Mouse (Mus musculus): ENCODE measurements around the gene Apobec2. TPM values are rescaled to one million over a fixed set of nuclear protein-coding genes. Genes with fewer than 3 reads are reported as not detected.

The Apobec2 gene
- total RNA-seq, 1 experiment: 5.6 TPM

DNA sequence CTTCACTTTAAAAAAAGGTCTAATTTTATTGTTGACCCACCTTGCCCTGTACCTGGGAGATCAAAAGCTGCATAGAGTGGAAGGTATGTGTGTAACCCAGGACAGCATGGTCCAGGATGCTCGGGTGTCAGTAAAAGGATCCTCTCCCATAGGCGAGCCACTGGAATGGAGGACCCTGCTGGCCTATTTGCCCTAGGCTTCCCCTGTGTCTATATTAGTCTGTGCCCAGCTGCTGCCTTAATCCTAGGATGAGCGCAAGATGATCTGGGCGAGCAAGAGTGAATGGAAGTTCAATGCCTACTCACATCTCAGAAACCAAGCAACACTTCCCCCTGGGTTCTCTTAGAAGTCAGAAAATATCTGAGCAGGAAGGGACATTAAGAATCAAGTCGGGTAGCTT, 1.7 kb downstream of the Apobec2 start:
- no peak overlapping the region; the same call in 1 of the 2 replicates for H3K27ac ChIP-seq (ENCODE audit: insufficient read depth, low read depth, low read length, poor library complexity, severe bottlenecking)
- no peak for TF ChIP-seq ZNF384 (IDR thresholded peaks at IDR 0.05; ENCODE audit: low read depth, low read length)
- no peak for TF ChIP-seq MAFK (IDR thresholded peaks at IDR 0.05; ENCODE audit: insufficient read depth, low read depth, low read length)
- no peak for TF ChIP-seq CHD2 (IDR thresholded peaks at IDR 0.05; ENCODE audit: low read depth, low read length)
- TF ChIP-seq ZC3H11A (IDR thresholded peaks at IDR 0.05; ENCODE audit: borderline replicate concordance, low read depth, low read length): no peak
- TF ChIP-seq HCFC1 (IDR thresholded peaks at IDR 0.05; ENCODE audit: borderline replicate concordance, insufficient read depth, low read length): no peak
- DNase-seq (ENCODE audit: low read depth, low spot score): no peak
- H3K36me3 ChIP-seq (ENCODE audit: control insufficient read depth, insufficient read depth, low read length, poor library complexity, severe bottlenecking): no peaks in the 10 kb centered on the region
- H3K9me3 ChIP-seq (ENCODE audit: control insufficient read depth, insufficient read depth, low read depth, low read length): no peaks in the 10 kb centered on the region
- peak overlapping the region in 1 of 2 experiments; percentile 17; a peak in 1 of 4 replicates for H3K4me3 ChIP-seq (ENCODE audit: insufficient read depth in 1 of 2, low read depth in 1 of 2, low read length in 2 of 2, poor library complexity in 1 of 2, severe bottlenecking in 1 of 2)
- peaks cover 11 to 50% of the 10 kb centered on the region in 2 experiments for H3K4me1 ChIP-seq (ENCODE audit: control insufficient read depth in 2 of 2, insufficient read depth in 2 of 2, low read length in 2 of 2, poor library complexity in 1 of 2)
- in situ Hi-C loops (cut with MboI; ENCODE audit: low sequenced_read_pairs in 2 of 2, unreplicated experiment in 2 of 2): no loop called here
- H3K9ac ChIP-seq (ENCODE audit: insufficient read depth, low read depth, low read length, poor library complexity, severe bottlenecking): peak overlapping the region; percentile 11; the same call in 1 of the 2 replicates

- Histone ChIP-seq H3K4me3 (ENCODE audit: insufficient read depth in 1 of 2, low read depth in 1 of 2, low read length in 2 of 2, poor library complexity in 1 of 2, severe bottlenecking in 1 of 2) (0 out of 4 replicates have a peak overlapping the region, but pooled peaks have one; percentile 10), H3K9me3 (ENCODE audit: control insufficient read depth, insufficient read depth, low read depth, low read length) (no peaks in the 10 kb centered on the region), H3K4me1 (ENCODE audit: control insufficient read depth in 2 of 2, insufficient read depth in 2 of 2, low read length in 2 of 2, poor library complexity in 1 of 2) (peaks cover 9 to 50% of the 10 kb centered on the region in 2 experiments), H3K36me3 (ENCODE audit: control insufficient read depth, insufficient read depth, low read length, poor library complexity, severe bottlenecking) (no peaks in the 10 kb centered on the region), H3K9ac (ENCODE audit: insufficient read depth, low read depth, low read length, poor library complexity, severe bottlenecking) (no peak overlapping the region; the same call in 1 of the 2 replicates), H3K27ac (ENCODE audit: insufficient read depth, low read depth, low read length, poor library complexity, severe bottlenecking) (no peak overlapping the region; the same call in 1 of the 2 replicates)
- no peak for TF ChIP-seq HCFC1 (IDR thresholded peaks at IDR 0.05; ENCODE audit: borderline replicate concordance, insufficient read depth, low read length)
- TF ChIP-seq CHD2 (IDR thresholded peaks at IDR 0.05; ENCODE audit: low read depth, low read length): no peak
- TF ChIP-seq ZNF384 (IDR thresholded peaks at IDR 0.05; ENCODE audit: low read depth, low read length): no peak
- TF ChIP-seq MAFK (IDR thresholded peaks at IDR 0.05; ENCODE audit: insufficient read depth, low read depth, low read length): no peak
- no peak for TF ChIP-seq ZC3H11A (IDR thresholded peaks at IDR 0.05; ENCODE audit: borderline replicate concordance, low read depth, low read length)
- in situ Hi-C loops (cut with MboI; ENCODE audit: low sequenced_read_pairs in 2 of 2, unreplicated experiment in 2 of 2): no loop called here
- DNase-seq (ENCODE audit: low read depth, low spot score): no peak
Observed at GRCm38 (mm10) chr17:48430394-48430793, 2.3 kb downstream of the Apobec2 start.

DNA sequence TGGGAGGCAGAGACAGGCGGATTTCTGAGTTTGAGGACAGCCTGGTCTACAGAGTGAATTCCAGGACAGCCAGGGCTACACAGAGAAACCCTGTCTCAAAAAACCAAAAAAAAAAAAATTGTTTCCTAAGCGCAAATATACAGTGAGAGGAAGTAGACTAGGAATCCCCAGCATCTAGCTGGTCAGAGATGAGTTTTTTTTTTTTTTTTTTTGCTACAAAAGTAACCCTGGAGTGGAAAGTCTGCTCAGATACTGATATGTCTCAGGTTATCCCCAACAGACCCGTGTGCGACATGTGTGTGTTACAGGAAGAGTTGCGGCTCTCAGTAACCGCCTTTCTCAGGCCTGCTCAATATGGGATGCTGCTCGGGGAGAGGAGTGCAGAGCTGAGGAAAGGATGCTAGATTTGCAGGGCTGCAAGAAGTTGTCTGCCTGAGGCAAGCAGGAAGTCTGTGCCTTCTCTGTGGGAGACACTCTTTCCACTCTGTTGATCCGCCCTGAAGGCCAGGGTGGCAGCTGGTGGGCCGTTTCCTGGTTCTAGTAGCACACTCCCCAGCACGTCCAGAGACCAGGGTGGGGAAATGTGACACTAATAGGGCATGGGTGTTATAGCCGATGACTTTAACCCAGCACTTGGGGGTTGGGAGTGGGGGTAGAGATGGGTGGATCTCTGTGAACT, 4.7 kb downstream of the Apobec2 start:
- H3K9me3 ChIP-seq (ENCODE audit: control insufficient read depth, insufficient read depth, low read depth, low read length): no peaks in the 10 kb centered on the region
- H3K9ac ChIP-seq (ENCODE audit: insufficient read depth, low read depth, low read length, poor library complexity, severe bottlenecking): no peak overlapping the region
- in situ Hi-C loops (cut with MboI; ENCODE audit: low sequenced_read_pairs in 2 of 2, unreplicated experiment in 2 of 2): no loop called here
- peak overlapping the region; percentile 53; the same call in 1 of the 2 replicates for H3K27ac ChIP-seq (ENCODE audit: insufficient read depth, low read depth, low read length, poor library complexity, severe bottlenecking)
- peak; percentile 69; the same call in 1 of the 2 replicates for TF ChIP-seq ZNF384 (IDR thresholded peaks at IDR 0.05; ENCODE audit: low read depth, low read length)
- no peak for TF ChIP-seq HCFC1 (IDR thresholded peaks at IDR 0.05; ENCODE audit: borderline replicate concordance, insufficient read depth, low read length)
- TF ChIP-seq CHD2 (IDR thresholded peaks at IDR 0.05; ENCODE audit: low read depth, low read length): no peak
- no peaks in the 10 kb centered on the region for H3K36me3 ChIP-seq (ENCODE audit: control insufficient read depth, insufficient read depth, low read length, poor library complexity, severe bottlenecking)
- H3K4me1 ChIP-seq (ENCODE audit: control insufficient read depth in 2 of 2, insufficient read depth in 2 of 2, low read length in 2 of 2, poor library complexity in 1 of 2): peaks cover 9 to 48% of the 10 kb centered on the region in 2 experiments
- DNase-seq (ENCODE audit: low read depth, low spot score): no peak
- no peak overlapping the region for H3K4me3 ChIP-seq (ENCODE audit: insufficient read depth in 1 of 2, low read depth in 1 of 2, low read length in 2 of 2, poor library complexity in 1 of 2, severe bottlenecking in 1 of 2)

- H3K9me3 ChIP-seq (ENCODE audit: control insufficient read depth, insufficient read depth, low read depth, low read length): no peaks in the 10 kb centered on the region
- TF ChIP-seq HCFC1 (IDR thresholded peaks at IDR 0.05; ENCODE audit: borderline replicate concordance, insufficient read depth, low read length): no peak
- no peak for TF ChIP-seq MAFK (IDR thresholded peaks at IDR 0.05; ENCODE audit: insufficient read depth, low read depth, low read length)
- TF ChIP-seq ZC3H11A (IDR thresholded peaks at IDR 0.05; ENCODE audit: borderline replicate concordance, low read depth, low read length): no peak
- TF ChIP-seq ZNF384 (IDR thresholded peaks at IDR 0.05; ENCODE audit: low read depth, low read length): no peak
- no peak for TF ChIP-seq CHD2 (IDR thresholded peaks at IDR 0.05; ENCODE audit: low read depth, low read length)
Observed at GRCm38 (mm10) chr17:48426991-48427750, 5.6 kb downstream of the Apobec2 start.

More at GRCm38 (mm10) chr17:48426991-48427750, 5.6 kb downstream of the Apobec2 start:
- no peak overlapping the region for H3K4me3 ChIP-seq (ENCODE audit: insufficient read depth in 1 of 2, low read depth in 1 of 2, low read length in 2 of 2, poor library complexity in 1 of 2, severe bottlenecking in 1 of 2)
- DNase-seq (ENCODE audit: low read depth, low spot score): no peak
- H3K4me1 ChIP-seq (ENCODE audit: control insufficient read depth in 2 of 2, insufficient read depth in 2 of 2, low read length in 2 of 2, poor library complexity in 1 of 2): peaks cover 9 to 47% of the 10 kb centered on the region in 2 experiments
- no peaks in the 10 kb centered on the region for H3K36me3 ChIP-seq (ENCODE audit: control insufficient read depth, insufficient read depth, low read length, poor library complexity, severe bottlenecking)
- in situ Hi-C loops (cut with MboI; ENCODE audit: low sequenced_read_pairs in 2 of 2, unreplicated experiment in 2 of 2): no loop called here
- H3K27ac ChIP-seq (ENCODE audit: insufficient read depth, low read depth, low read length, poor library complexity, severe bottlenecking): peak overlapping the region; percentile 61; the same call in 1 of the 2 replicates
- H3K9ac ChIP-seq (ENCODE audit: insufficient read depth, low read depth, low read length, poor library complexity, severe bottlenecking): peak overlapping the region; percentile 10; the same call in 1 of the 2 replicates

All from ES-E14 (cell line).